Mouse (Mus musculus) layer of hippocampus, adult 9-11 months (tissue): ENCODE measurements around the gene Pnkd.
"Not testable (repeated sequence)": the region's sequence is repeated elsewhere in the genome, so short reads cannot be mapped to it uniquely, and the experiment has no call there.

Experiments
- DNase-seq: peaks from one replicate; pipeline ENCODE4 v3.0.0; 2022

Pnkd gene

GRCm38 (mm10) chr1:74278988-74279387, 5.7 kb upstream of the Pnkd start:
- DNase-seq, result no peak

- no peak for DNase-seq
These were observed 4.0 kb upstream of the Pnkd start for GRCm38 (mm10) chr1:74280591-74281325.

- no peak for DNase-seq
These were observed 3.4 kb upstream of the Pnkd start for GRCm38 (mm10) chr1:74281372-74281771.

GRCm38 (mm10) chr1:74281886-74282285, 2.8 kb upstream of the Pnkd start:
- no peak for DNase-seq

GRCm38 (mm10) chr1:74282896-74283625, 1.7 kb upstream of the Pnkd start:
- DNase-seq, result no peak

GRCm38 (mm10) chr1:74283686-74284463, 855 bp upstream of the Pnkd start:
- peak; percentile 69 for DNase-seq

- no peak for DNase-seq
These were observed 681 bp downstream of the Pnkd start for GRCm38 (mm10) chr1:74285212-74286010.

GRCm38 (mm10) chr1:74286869-74287607, 2.3 kb downstream of the Pnkd start:
- not testable (repeated sequence) for DNase-seq

- DNase-seq, result no peak
These were observed 3.6 kb downstream of the Pnkd start for GRCm38 (mm10) chr1:74288327-74288726.

- no peak for DNase-seq
These were observed 4.5 kb downstream of the Pnkd start for GRCm38 (mm10) chr1:74289248-74289647.

- DNase-seq, result no peak
These were observed 5.0 kb downstream of the Pnkd start for GRCm38 (mm10) chr1:74289740-74290139.

GRCm38 (mm10) chr1:74290141-74290540, 5.4 kb downstream of the Pnkd start:
- DNase-seq, result no peak

GRCm38 (mm10) chr1:74292331-74293020, 7.7 kb downstream of the Pnkd start:
- no peak for DNase-seq

GRCm38 (mm10) chr1:74293306-74293960, 8.7 kb downstream of the Pnkd start:
- DNase-seq, result no peak

- DNase-seq, result no peak
These were observed 9.4 kb downstream of the Pnkd start for GRCm38 (mm10) chr1:74294090-74294643.

- no peak for DNase-seq
These were observed 10.2 kb downstream of the Pnkd start for GRCm38 (mm10) chr1:74294733-74295455.

GRCm38 (mm10) chr1:74295456-74296171, 10.9 kb downstream of the Pnkd start:
- peak; percentile 96 for DNase-seq

- DNase-seq, result no peak
These were observed 11.7 kb downstream of the Pnkd start for GRCm38 (mm10) chr1:74296477-74296876.

- DNase-seq, result no peak
These were observed 12.5 kb downstream of the Pnkd start for GRCm38 (mm10) chr1:74297269-74297668.
